Mouse (Mus musculus) hindbrain, postnatal 0 days (tissue): ENCODE data around the gene Unc13b. TPM values are rescaled to one million over a fixed set of nuclear protein-coding genes. Genes with fewer than 3 reads are reported as not detected.

ENCODE experiments used
- ATAC-seq: fragments of 200-750 bp; cut with Nextera tagmentation; 2 replicates; pipeline ENCODE4 v1.8.0; 2017; ENCODE audit warnings: mild to moderate bottlenecking, moderate TSS enrichment, moderate library complexity
- DNase-seq: peaks from one replicate; pipeline ENCODE4 v3.0.0-alpha.2; 2015; ENCODE audit warnings: low spot score
- H3K27ac ChIP-seq: fragments of 300-500 bp; sonication (generic); 2 replicates; pipeline ENCODE4 v1.5.1; 2014; ENCODE audit warnings: mild to moderate bottlenecking
- H3K27me3 ChIP-seq: fragments of 300-500 bp; sonication (generic); 2 replicates; pipeline ENCODE4 v1.6.1; 2014; ENCODE audit warnings: low read length, mixed read lengths; ENCODE audit not compliant: insufficient read depth
- H3K36me3 ChIP-seq: fragments of 300-500 bp; sonication (generic); 2 replicates; pipeline ENCODE4 v1.6.1; 2014; ENCODE audit warnings: low read length, mixed read lengths; ENCODE audit not compliant: insufficient read depth
- H3K4me1 ChIP-seq: fragments of 300-500 bp; sonication (generic); 2 replicates; pipeline ENCODE4 v1.6.1; 2014; ENCODE audit warnings: antibody characterized with exemption, low read length, mixed read lengths; ENCODE audit not compliant: insufficient read depth
- H3K4me2 ChIP-seq: fragments of 300-500 bp; sonication (generic); 2 replicates; pipeline ENCODE4 v1.6.1; 2014; ENCODE audit warnings: low read depth, mild to moderate bottlenecking, low read length, moderate library complexity, mixed read lengths
- H3K4me3 ChIP-seq: fragments of 300-500 bp; sonication (generic); 2 replicates; pipeline ENCODE4 v1.5.1; 2014; ENCODE audit warnings: low read length
- H3K9ac ChIP-seq: fragments of 300-500 bp; sonication (generic); replicated peaks from 2 replicates; pipeline ENCODE4 v1.6.1; 2014; ENCODE audit warnings: mild to moderate bottlenecking, low read length, moderate library complexity, mixed read lengths
- H3K9me3 ChIP-seq: fragments of 300-500 bp; sonication (generic); 2 replicates; pipeline ENCODE4 v1.6.1; 2016; ENCODE audit warnings: low read length, mixed read lengths
- CTCF ChIP-seq: IDR thresholded peaks from 2 replicates; pipeline ENCODE4 v1.5.1; 2016; ENCODE audit warnings: antibody characterized with exemption, control low read depth, low read depth
- WGBS: fragments of 180-500 bp; shearing (Covaris S2); extraction: QIAGEN DNeasy Blood & Tissue Kit; methylation state at CpG from one replicate; pipeline ENCODE4 v1.1.7; 2014; 5-methylcytosine and 5-hydroxymethylcytosine counted together
- polyA plus RNA-seq: library from polyadenylated mRNA; unstranded; fragments of >200 nt; fragmentation: Nextera tagmentation; extraction: Ambion mirVana; gene quantifications from 2 replicates; pipeline ENCODE4 v1.2.1, GENCODE M21; 2015
- total RNA-seq: library from RNA; depleted of rRNA; stranded (reverse); fragments of >200 nt; gene quantifications from 2 replicates; pipeline ENCODE4 v1.2.3, GENCODE M21; 2014; rRNA removed

Unc13b gene
- total RNA-seq (40.4 and 41.8 TPM in 2 replicates), polyA plus RNA-seq (6.6 TPM in 2 replicates)

DNA sequence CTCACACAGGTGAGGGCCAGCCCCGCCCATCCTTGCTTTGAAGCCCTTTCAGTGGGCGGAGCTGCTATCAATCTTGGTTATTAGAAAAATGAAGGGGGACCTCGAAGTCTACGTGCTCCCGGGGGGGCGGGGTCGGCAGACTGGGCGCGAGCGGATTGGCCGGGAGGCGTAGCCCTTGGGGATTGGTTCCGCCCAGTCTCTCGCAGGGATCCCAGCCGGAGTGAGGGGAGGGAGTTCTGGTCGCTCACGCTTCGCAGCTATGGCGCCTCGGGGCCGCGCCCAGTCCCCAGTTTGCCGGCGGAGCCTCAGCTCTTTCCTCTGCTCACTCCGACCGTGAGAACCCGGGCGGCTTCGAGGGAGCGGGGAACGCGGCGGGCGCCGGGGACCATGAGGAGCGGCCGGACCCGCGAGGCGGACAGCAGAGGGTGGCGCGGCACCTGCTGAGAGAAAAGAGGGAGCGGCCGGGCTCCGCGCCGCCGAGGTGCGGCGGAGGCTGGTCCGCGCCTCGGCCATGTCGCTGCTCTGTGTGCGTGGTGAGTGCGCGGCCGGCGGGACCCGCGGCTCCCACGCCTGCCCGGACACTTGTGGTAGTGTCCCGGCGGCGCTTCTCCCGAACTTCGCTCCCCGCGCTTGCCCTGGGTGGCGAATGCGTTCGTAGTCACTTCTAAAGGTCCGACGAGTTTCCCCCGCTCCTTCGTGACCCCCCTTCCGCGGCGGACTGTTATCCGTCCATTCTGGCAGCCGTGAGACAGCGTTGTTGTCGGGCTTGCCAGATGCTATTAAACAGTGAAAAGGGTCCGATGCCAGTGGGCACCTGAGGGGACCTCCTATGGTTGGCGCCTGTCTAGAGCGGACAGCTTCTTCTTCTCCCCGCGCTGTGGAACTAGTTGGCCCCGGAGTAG is at the start of gene Unc13b:
Unc13b (plus strand) TSS at position 201 of the 902 bp plus-strand sequence.
- peak within 1 kb of the TSS; percentile 88 for H3K4me3 ChIP-seq
- no peaks in the 10 kb centered on the region for H3K27me3 ChIP-seq
- peak within 1 kb of the TSS; percentile 72 for H3K27ac ChIP-seq
- H3K9me3 ChIP-seq, result no peaks in the 10 kb centered on the region
- H3K4me2 ChIP-seq, result peak within 1 kb of the TSS; percentile 82
- H3K9ac ChIP-seq, result peak within 1 kb of the TSS; percentile 81
- DNase-seq (peak; percentile 96), ATAC-seq (peak; percentile 97)
- under 1% methylated on average over 88 of the region's 90 CpGs for WGBS
- H3K4me1 ChIP-seq, result peaks cover 3% of the 10 kb centered on the region; the same call in 1 of the 2 replicates
- H3K36me3 ChIP-seq, result no peaks in the 10 kb centered on the region
- no peak for TF ChIP-seq CTCF

DNA sequence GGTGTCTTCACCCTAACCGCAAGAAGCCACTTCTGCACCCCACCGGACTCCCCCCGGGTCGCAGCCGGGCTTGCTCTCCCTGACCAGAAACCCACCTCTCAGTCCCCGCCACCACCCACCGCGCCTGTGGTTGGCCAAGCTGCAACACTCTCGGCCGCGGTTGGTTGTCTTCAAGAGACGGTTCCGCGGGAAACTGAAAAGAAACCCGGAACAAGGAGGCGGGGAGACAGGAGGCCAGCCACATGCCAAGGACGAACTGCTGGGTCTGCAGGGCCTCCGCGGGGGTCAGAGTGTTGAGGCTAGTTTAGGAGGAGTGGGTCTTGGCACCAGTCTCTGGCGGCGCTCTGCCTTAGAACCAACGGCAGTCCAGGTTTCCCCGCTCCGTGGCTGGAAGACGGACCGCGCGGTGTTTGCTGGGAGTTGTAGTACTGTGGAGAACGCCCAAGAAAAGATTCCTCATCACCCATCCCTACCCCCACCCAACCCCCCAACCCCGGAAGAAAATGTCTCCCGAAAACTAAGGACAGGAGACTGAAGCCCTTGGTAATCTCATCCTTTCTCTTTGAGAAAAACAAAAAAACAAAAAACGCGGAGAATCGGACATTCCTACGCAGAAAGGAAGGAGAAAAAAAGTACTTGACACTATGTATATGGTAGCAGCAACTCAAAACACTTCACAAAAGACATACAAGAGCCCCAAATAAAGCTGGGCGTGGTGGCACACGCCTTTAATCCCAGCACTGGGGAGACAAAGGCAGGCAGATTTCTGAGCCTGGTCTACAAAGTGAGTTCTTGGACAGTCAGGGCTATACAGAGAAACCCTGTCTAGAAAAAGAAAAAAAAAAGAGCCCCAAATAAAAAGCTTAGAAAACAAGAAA is 48.4 kb upstream of the Unc13b start, which contains the start of gene Fancg:
Fancg (minus strand) TSS at position 346 of the 878 bp plus-strand sequence.
- Histone ChIP-seq H3K9ac (peak within 1 kb of the TSS; percentile 59), H3K27me3 (no peaks in the 10 kb centered on the region), H3K4me1 (no peaks in the 10 kb centered on the region), H3K4me3 (peak within 1 kb of the TSS; percentile 72), H3K4me2 (peak within 1 kb of the TSS; percentile 92), H3K9me3 (no peaks in the 10 kb centered on the region), H3K36me3 (no peaks in the 10 kb centered on the region), H3K27ac (no peak within 1 kb of the TSS)
- no peak for TF ChIP-seq CTCF
- under 1% methylated on average over 37 of the region's 37 CpGs for WGBS
- peak; percentile 92 for ATAC-seq
- peak; percentile 87 for DNase-seq

DNA sequence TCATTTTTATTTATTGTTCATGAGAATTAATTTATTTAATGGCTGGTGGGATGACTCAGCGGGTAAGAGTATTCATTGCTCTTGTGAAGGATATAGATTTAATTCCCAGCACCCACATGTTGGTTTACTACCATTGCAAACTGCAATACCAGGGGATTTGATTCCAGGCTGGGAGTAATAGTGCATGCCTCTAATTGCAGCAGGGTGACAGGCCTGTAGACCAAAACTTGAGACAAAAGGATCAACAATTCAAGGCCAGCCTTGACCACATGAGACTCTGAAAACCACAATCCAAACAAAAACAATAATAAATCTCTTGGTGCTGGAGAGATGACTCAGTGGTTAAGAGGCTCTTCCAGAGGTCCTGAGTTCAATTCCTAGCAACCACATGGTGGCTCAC is 46.7 kb upstream of the Unc13b start:
- Histone ChIP-seq H3K27me3 (no peaks in the 10 kb centered on the region), H3K4me2 (no peak overlapping the region), H3K4me3 (no peak overlapping the region), H3K9me3 (no peaks in the 10 kb centered on the region), H3K4me1 (no peaks in the 10 kb centered on the region), H3K9ac (no peak overlapping the region), H3K27ac (no peak overlapping the region), H3K36me3 (peaks cover 4% of the 10 kb centered on the region; the same call in 1 of the 2 replicates)
- TF ChIP-seq CTCF, result no peak
- DNase-seq (no peak), ATAC-seq (no peak)
- 100% methylated on average over 1 of the region's 1 CpGs for WGBS

DNA sequence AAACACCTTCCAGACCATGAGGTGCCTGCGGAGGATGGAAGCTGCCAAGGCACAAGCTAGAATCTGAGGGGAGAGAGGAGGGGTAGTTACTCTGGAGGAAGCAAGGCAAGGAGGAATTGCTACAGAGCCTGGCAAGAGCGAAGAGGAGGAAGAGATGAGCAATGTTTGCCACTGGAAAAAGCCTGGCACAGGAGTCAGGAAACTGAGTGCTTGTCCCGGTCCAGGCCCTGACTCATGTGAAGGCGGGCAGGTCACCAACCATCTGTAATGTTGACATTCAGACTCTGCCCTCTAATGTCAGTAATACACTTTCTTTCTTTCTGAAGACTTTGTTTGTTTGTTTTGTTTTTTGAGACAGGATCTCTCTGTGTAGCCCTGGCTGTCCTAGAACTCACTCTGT is 40.6 kb upstream of the Unc13b start:
- DNase-seq (no peak), ATAC-seq (no peak)
- H3K9ac ChIP-seq, result no peak overlapping the region
- no peaks in the 10 kb centered on the region for H3K27me3 ChIP-seq
- no peaks in the 10 kb centered on the region for H3K9me3 ChIP-seq
- H3K27ac ChIP-seq, result no peak overlapping the region
- no peak overlapping the region for H3K4me3 ChIP-seq
- no peak overlapping the region for H3K4me2 ChIP-seq
- H3K4me1 ChIP-seq, result no peaks in the 10 kb centered on the region
- WGBS, result 94% methylated on average over 4 of the region's 4 CpGs
- H3K36me3 ChIP-seq, result peaks cover 42% of the 10 kb centered on the region
- no peak for TF ChIP-seq CTCF

DNA sequence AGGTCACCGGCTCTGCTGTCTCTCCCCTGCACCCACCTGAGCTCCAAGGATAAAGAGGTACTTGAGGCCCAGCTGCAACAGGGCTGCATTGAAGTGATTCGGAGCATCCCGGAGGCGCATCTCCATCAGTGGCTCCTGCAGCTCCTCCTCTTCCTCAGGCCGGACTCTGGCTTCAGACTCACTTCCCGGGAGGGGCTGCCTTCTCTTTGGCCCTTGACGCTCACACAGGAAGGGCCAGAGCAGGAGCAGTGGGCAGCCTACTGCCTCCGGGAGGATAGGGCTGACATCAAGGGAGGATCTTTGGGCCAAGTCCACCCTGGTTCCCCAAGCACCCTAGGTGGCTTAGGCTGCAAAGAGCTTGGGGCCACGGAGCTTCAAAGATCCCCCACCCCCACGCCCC is 39.6 kb upstream of the Unc13b start:
- DNase-seq (no peak), ATAC-seq (no peak)
- no peak overlapping the region for H3K27ac ChIP-seq
- no peaks in the 10 kb centered on the region for H3K9me3 ChIP-seq
- H3K27me3 ChIP-seq, result no peaks in the 10 kb centered on the region
- no peak overlapping the region for H3K4me3 ChIP-seq
- H3K4me2 ChIP-seq, result no peak overlapping the region
- peaks cover 45% of the 10 kb centered on the region for H3K36me3 ChIP-seq
- H3K4me1 ChIP-seq, result peaks cover 4% of the 10 kb centered on the region
- 92% methylated on average over 10 of the region's 10 CpGs for WGBS
- H3K9ac ChIP-seq, result no peak overlapping the region
- no peak for TF ChIP-seq CTCF

DNA sequence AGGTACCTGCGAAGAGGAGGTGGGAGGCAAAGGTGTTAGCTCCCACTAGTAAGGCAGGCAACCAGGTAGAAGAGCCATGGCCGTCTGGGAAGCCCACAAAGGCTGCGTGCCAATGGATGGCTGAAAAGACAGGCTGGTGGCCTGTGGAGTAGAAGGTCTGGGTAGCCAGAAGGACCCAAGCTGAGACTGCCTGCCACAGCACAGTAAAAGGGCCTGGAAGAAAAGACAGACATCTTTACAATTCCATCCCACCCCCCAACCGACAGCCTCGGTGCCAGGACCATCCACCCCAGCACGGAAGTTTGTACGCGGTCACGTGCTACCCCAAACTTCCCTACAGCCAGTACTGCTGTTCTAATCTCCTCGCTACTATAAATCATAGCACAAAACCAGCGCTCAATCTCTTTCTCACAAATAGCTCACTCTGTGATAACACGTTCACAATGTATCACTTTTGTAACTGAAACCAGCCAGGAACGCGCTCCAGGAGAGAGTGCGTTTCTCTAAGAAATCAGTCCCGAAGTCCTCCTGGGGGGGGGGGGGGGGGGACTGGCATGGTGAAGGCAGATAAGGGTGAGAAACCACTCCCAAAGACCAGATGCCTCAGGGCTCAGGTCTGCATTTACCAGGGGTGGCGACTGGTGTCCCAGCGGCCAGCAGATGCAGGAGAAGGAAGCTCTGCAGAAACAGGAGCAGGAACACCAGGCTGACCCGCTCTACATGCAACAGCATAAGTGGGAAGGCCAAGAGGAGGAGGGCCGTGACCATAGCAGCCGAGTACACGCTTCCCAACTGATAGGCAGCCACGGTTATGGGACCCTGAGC is 38.9 kb upstream of the Unc13b start:
- no peak overlapping the region for H3K4me3 ChIP-seq
- TF ChIP-seq CTCF, result no peak
- no peak overlapping the region for H3K27ac ChIP-seq
- H3K36me3 ChIP-seq, result peaks cover 45% of the 10 kb centered on the region
- ATAC-seq, result no peak
- 95% methylated on average over 23 of the region's 23 CpGs for WGBS
- H3K4me2 ChIP-seq, result no peak overlapping the region
- H3K27me3 ChIP-seq, result no peaks in the 10 kb centered on the region
- H3K9me3 ChIP-seq, result no peaks in the 10 kb centered on the region
- peaks cover 11% of the 10 kb centered on the region for H3K4me1 ChIP-seq
- DNase-seq, result no peak
- H3K9ac ChIP-seq, result no peak overlapping the region
